Mouse (Mus musculus) left cerebral cortex, postnatal 36 days (tissue): ENCODE measurements around the gene Cmtm3. TPM values are rescaled to one million over a fixed set of nuclear protein-coding genes. Genes with fewer than 3 reads are reported as not detected.
A peak's percentile ranks its signal among the peaks of the same experiment; 100 is the strongest.
"Not testable (repeated sequence)": the region's sequence is repeated elsewhere in the genome, so short reads cannot be mapped to it uniquely, and the experiment has no call there.

Experiments
- DNase-seq, 2 experiments: peaks; one replicate each; pipeline ENCODE4 v3.0.0; 2021 to 2022; ENCODE audit warnings: low spot score in 2 of 2, mixed read lengths in 1 of 2
- intact Hi-C: fragments of 180-260 bp; cut with DNase I; formaldehyde crosslinking; loops from one replicate; pipeline ENCODE4 v1.15.1; 2025
- total RNA-seq, 2 experiments: library from RNA; stranded (reverse); gene quantifications; 2 replicates each; pipeline ENCODE4 v1.2.3; 2021

Cmtm3 gene
- total RNA-seq, result 10 to 100 TPM; 11.9 to 12.1 TPM

DNA sequence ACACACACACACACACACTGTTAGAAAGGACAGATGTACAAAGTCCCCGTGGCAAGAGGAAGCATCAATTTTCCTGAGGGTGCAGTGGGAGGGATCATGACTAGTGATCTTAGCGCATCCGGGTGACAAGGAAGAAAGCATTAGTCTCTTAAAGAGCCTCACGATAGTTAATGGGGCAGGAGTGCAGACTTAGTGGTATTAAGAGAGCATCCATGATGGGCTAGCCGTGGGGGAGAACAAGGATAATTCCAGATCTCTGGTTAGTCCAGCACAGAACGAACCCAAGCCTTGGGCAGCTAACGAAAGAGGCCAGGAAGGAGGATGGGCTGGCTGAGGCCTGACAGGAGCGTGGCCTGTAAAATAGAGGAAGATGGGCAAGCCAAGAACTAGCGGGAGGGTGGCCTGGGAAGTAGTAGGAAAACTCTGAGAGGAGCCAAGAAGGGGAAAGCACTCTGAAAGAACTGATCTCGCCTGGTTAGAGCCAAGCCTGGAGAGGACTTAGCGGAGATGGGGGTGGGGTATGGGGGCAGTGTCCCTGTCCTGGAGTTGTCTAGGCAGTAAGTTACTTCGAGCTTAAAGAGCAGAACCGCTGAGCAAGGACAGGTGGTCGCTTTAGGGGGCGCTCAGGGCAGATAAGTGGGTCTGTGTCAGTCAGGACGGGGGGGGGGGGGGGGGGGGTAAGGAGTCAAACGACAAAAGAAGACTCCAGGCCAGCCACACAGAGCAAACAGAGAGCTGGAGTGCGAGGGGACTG lies at the start of gene Cmtm3:
Gene Cmtm3 (plus strand): TSS at position 182 of the 754 bp plus-strand sequence.
- intact Hi-C loops, result no loop called here
- DNase-seq, result no peak

- intact Hi-C loops, DNase-seq: not testable (repeated sequence)
These were observed 46.1 kb upstream of the Cmtm3 start, which contains the start of gene Cmtm2a for GRCm38 (mm10) chr8:104293081-104293480. Gene Cmtm2a (minus strand): TSS chr8:104293181.

DNA sequence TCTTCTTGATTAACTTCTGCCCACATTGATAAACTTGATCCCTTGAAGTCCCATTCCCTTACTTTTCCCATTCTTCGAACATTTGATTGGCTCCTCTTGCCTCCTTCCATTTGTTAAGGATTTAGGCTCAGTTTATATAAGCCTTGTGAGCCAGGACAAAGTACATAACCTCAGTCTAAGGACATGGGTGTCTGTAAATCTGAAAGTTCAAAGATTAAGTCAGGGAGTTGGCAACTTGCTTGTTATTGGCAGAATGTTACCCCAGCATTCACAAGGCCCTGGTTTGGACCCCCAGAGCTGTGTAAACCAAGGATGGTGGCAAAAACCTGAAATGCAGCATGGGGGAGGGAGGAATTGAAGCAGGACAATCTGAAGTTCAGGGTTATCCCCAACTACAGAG lies 44.8 kb upstream of the Cmtm3 start:
- intact Hi-C loops, result no loop called here
- no peak for DNase-seq

DNA sequence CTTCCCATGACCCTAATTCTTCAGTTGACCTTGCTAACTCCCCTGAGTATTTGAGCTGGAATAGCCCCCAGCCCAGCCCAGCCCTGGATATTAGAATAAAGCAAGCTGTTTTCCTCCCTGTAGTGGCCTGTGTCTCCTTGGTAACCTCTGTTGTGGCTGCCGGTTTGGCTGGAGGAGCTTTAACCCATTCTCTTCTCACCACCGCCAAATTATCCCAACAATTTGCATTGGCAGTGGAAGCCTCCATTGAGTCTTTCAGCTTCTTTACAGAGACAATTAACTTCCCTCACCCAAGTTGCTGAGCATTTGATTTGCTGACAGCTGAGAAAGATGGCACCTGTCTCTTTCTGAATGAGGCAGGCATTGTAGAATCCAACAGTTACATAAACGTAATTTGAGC lies 37.6 kb upstream of the Cmtm3 start:
- DNase-seq, intact Hi-C loops: not testable (repeated sequence)

GRCm38 (mm10) chr8:104302536-104302935 lies 36.7 kb upstream of the Cmtm3 start:
- intact Hi-C loops, DNase-seq: not testable (repeated sequence)

DNA sequence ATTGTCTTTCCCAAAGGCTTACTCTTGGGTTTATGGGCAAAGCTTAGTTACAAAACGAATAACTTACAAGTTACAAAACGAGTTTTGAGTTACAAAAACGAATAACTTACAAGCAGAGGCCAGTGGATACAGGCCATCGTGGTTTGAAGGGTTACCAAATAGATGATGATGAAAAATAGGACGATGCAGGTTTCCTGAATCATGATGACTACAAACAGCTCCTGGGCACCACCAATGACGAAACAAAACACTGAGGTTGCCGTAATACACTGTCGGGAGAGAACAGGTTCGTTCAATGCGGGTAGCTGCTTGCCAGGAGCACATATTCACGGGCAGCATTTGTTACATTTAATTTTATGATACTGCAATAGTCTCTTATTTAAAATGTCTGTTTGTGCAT lies 34.2 kb upstream of the Cmtm3 start:
- DNase-seq, result no peak
- intact Hi-C loops, result no loop called here

DNA sequence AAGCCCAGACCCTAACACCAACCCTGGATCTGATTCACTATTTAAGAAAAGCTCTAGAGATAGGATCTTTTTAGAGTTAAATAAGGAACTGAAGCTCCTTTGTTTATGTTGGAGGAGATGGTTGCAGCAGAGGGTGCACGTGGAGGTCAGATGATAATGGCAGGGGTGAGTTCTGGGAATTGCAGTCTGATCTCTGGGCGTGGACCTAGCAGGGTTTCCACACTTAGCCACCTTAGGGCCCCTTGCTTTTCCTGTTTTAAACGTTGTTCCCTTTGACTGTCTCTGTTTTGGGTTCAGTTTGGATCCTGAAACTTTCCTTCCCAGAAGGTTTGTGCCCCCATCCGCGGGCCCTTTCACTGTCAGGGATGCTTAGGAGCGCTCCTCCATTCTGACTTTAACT lies 30.9 kb upstream of the Cmtm3 start:
- DNase-seq, intact Hi-C loops: not testable (repeated sequence)

DNA sequence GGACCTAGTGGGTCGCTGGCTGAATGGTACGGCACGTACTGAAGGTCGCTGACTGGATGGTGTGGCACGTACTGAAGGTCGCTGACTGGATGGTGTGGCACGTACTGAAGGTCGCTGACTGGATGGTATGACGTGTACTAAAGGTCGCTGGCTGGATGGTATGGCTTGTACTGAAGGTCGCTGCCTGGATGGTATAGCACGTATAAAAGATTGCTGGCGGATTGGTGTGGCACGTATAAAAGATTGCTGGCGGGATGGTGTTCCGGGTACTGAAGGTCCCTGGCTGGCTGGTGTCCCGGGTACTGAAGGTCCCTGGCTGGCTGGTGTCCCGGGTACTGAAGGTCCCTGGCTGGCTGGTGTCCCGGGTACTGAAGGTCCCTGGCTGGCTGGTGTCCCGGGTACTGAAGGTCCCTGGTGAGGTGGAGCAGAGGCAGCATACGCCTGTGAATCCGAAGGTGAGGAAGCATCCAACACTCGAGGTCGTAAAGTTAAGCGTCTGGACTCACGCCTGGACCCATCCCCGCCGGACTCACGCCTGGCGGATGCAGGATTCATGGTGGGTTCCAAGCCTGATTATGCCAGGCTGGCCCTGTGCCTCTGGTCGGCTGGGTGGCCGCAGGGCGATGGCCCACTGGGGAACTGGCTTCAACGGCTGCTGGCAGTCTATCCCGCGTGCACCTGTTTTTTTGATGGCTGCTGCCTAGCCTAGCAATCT lies 29.6 kb upstream of the Cmtm3 start, which contains the start of the genes Gm45711 and Cmtm1:
Gene Gm45711 (minus strand): TSS at position 641 of the 715 bp plus-strand sequence.
Gene Cmtm1 (minus strand): TSS at position 705 of the 715 bp plus-strand sequence.
- peak; percentile 12 to 15 for DNase-seq

GRCm38 (mm10) chr8:104312023-104312422 lies 27.2 kb upstream of the Cmtm3 start:
- DNase-seq, result peak in 1 of 2 experiments; percentile 9
- intact Hi-C loops, result not testable (repeated sequence)

More for the DNA sequence above, 29.6 kb upstream of the Cmtm3 start, which contains the start of the genes Gm45711 and Cmtm1:
- intact Hi-C loops, result not testable (repeated sequence)

DNA sequence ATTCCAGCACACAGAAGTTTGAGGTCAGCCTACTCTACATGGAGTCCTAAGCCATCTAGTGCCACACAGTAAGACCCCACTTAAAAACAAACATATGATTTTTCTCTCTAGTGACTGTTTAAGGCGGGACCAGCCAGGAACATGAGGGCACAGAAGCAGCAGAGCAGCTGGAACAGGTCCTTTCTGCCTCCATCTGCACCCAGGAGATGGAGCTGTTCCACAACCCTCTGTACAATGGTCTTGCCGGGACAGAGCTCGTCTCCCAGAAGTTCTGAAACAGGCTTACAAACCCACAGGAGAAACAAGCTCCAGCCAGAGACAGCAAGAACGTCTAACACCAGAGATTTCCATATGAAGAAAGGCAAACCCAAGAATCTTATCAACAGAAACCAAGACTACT lies 25.9 kb upstream of the Cmtm3 start:
- intact Hi-C loops, result no loop called here
- no peak for DNase-seq

DNA sequence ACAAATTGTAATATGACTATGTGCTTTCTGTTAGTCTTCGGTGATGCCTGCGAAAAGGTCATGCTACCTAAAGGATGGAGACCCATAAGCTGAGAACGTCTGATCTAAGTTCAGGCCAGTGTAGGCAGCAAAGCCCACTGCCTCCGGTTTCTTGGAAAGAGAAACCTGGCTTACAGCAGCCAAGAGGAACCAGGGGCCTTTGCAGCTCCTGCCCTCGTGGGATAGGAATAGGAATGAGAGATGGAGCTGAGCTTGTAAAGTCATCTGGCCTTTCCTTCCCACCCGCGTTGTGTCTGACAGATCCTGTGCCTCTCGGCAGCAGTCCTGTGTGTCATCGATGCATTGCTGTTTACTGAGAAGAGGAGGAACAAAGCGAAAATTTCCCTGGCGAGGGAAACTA lies 17.9 kb upstream of the Cmtm3 start, which contains the start of gene Gm11020:
Gene Gm11020 (plus strand): TSS at position 301 of the 400 bp plus-strand sequence.
- intact Hi-C loops, DNase-seq: not testable (repeated sequence)

GRCm38 (mm10) chr8:104321930-104322329 lies 17.3 kb upstream of the Cmtm3 start, which contains the start of gene Cmtm2b:
Gene Cmtm2b (plus strand): TSS chr8:104322230.
- intact Hi-C loops, DNase-seq: not testable (repeated sequence)

- no peak for DNase-seq
These were observed 6.3 kb upstream of the Cmtm3 start for GRCm38 (mm10) chr8:104332665-104333631.

DNA sequence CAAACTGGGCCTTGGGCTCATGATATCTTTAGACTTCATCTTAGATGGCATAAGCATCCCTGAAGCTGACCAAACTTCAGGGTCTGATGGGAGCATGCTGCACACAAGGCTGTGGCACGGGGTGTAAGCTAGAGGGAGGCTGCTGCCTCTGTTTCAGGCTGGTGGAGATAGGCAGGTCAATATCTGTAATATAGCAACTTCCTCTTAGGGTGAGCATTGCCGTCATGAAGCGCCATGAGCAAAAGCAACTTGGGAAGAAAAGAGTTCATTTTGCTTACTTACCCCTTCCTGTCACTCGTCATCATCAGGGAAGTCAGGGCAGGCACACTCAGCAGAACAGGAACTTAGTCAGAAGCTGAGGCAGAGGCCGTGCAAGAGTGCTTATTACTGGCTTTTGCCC lies 5.4 kb upstream of the Cmtm3 start:
- DNase-seq, result no peak
- intact Hi-C loops, result no loop called here

More at GRCm38 (mm10) chr8:104332665-104333631, 6.3 kb upstream of the Cmtm3 start:
- intact Hi-C loops, result no loop called here

DNA sequence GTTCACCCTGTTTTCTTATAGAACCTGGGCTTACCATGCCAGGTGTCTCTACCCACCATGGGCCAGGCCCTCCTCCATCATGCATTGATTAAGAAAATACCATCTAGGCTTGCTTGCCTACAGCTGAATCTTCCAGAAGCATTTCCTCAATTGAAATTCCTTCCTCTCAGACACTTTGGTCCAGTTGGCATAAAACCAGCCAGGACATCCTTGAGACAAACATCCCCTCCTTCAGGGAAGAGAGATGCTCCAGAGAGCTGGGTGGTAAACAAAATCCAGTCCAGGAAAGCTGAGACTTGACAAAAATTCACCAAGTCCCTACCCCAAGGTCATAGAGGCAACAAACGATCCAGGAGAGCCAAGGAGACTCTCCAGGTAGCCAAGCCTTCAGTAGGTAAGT lies 5.0 kb upstream of the Cmtm3 start:
- intact Hi-C loops, result no loop called here
- DNase-seq, result no peak

GRCm38 (mm10) chr8:104336806-104337205 lies 2.4 kb upstream of the Cmtm3 start:
- intact Hi-C loops, result no loop called here
- no peak for DNase-seq

DNA sequence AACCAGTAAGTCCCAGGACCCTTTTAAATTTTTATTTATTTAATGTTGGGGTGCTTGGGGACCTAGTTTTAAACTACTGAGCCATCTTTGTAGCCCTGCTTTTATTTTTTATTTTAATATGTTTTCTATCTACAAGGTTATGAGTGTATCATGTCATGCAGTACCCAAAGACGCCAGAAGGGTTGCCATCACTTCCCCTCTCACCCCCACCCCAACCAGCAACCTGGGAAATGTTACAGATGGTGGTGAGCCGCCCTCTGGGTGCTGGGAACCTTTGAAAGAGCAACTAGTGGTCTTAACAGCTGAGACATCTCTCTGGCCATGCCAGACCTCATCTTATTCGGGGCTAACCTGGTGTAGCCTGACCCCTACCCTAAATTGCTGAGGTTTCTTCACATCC lies 1.3 kb upstream of the Cmtm3 start:
- DNase-seq, result no peak
- intact Hi-C loops, result no loop called here

DNA sequence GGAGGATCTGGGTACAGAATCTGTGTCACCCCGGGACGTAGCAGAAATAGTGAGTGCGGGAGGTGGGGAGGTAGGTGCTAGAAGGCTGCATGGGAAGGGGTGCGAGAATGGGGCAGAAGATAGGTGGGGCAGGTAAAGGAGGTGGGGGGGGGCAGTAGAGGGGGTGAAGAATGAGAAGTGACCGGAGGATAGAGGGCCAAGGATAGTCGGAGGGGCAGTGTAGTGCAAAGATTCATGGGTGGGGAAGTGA lies 698 bp downstream of the Cmtm3 start:
- intact Hi-C loops, result loop anchor here (5.0 to 10.0 kb wide), 5 partner anchors 62 to 232 kb away; partner anchors contain the start of gene Cklf
- no peak for DNase-seq
